Mouse (Mus musculus) lung, postnatal 4 days (tissue): ENCODE measurements at regions not wholly inside any gene's neighbourhood (a gene's known extent, or its start where the extent isn't known, plus 50 kb on each side); places are given as distances from the start of the nearest gene placed in this dataset.

Experiments used
- DNase-seq, 2 experiments: peaks; one replicate each; pipeline ENCODE4 v3.0.0; 2021

DNA sequence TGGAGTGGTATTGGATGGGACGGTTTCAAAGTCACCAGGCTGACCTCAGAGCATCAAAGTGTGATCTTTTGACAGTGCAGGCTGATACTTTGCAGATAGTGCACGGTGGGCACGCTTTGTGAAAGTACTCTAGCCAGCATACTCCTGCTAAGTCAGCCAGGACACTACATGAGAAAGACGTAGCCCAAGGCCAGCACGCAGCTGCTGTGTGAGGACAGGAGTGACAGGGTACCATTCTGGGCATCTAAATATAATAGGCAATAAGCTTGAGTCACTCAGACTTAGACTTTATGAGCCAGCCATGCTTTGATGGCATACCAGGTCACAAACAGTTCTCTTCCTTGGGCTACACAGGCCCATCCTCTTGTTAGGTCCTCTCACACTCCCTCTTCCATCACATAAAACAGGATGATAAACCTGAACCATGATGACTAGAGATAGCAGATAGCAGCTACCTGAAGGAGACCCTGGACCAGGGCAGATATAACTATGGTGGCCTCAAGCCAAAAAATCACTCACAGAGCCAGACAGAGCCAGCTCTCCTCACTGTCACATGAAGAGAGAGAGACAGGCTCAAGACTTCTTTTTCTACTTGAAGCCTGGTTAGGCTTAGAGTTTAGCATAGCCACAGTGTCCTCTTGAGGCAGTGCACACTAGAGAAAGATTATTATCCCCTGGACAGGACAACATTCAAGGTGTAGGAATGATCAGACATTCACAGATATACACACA lies 156.7 kb upstream of the Rreb1 start:
- no peak for DNase-seq

DNA sequence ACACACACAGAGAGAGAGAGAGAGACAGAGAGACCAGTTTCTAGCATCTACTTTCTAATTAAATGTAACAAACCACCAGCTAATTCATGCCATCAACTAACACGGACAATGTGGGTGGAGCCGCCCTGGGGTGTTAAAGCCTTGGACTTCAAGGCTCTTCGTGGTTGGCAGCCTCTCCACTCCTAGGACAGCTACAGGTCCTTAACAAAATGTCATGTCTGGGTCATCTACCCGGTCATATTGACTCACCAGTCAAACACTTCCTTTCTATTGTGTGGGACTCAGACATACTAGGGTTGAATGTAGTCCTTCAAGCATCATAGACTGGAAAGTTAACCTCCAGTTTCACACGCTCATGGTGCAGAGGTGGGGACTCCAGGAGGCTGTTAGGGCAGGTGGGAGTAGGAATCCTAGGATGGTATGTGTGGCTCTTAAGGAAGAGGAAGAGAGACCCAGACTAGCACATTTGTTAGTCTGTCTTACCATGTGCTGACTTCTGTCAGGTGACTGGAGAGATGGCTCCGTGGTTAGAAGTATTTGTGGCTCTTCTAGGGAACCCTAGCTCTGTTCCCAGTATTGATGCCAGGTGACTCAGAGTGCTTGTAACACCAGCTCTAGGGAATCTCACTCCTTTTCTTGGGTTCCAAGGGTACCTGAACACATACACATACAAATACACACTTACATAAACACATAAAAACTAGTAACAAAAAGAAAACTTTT lies 155.7 kb upstream of the Rreb1 start:
- no peak for DNase-seq

DNA sequence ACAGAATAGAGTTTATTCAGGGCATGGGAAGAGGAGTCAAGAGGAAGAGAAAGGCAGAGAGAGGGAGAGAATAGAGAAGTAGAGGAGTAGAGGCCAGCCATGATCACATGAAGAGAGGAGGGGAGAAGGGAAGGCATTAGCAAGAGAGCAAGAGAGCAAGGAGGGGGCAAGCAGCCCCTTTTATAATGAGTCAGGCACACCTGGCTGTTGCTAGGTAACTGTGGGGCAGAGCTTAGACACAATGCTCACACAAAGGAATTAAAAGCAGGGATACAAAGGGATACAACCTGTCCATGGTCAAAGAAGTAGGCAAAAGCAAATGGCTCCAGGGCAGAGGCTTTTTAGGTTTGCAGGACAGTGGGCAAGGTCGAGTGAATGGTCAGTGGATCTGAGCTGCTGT lies 153.5 kb upstream of the Rreb1 start:
- DNase-seq: no peak

DNA sequence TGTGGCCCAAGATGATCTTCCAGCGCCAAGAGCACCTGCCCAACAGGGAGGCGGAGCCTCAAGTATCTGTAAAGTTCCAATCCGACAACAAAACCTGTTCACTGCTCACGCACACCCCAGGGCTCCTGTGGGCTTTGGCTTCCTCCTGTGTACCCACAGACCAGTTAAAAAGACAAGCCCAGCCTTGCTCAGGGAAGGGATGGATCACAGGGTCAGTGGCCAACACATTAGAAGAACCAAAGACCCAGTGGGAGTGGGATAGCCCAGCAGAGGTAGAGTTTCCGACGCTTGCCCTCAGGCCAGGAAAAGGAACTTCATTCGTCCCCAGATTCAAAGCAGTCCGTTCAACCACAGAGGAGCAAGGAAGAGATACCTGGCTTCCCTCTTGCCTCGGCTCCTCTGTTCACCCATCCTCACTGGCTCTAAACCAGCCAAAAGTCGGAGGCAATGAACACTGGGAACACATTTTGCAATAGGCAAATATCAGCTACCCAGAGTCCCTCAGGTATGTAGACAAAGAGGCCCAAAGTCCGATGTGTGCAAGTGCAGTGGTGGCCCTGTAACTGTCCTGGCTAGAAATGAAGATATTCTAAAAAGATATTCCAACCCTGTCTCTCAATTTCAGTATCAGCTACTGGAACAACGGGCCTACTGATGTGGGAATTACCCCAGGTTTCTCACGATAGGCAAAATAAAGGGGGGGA lies 152.5 kb upstream of the Rreb1 start:
- no peak for DNase-seq

DNA sequence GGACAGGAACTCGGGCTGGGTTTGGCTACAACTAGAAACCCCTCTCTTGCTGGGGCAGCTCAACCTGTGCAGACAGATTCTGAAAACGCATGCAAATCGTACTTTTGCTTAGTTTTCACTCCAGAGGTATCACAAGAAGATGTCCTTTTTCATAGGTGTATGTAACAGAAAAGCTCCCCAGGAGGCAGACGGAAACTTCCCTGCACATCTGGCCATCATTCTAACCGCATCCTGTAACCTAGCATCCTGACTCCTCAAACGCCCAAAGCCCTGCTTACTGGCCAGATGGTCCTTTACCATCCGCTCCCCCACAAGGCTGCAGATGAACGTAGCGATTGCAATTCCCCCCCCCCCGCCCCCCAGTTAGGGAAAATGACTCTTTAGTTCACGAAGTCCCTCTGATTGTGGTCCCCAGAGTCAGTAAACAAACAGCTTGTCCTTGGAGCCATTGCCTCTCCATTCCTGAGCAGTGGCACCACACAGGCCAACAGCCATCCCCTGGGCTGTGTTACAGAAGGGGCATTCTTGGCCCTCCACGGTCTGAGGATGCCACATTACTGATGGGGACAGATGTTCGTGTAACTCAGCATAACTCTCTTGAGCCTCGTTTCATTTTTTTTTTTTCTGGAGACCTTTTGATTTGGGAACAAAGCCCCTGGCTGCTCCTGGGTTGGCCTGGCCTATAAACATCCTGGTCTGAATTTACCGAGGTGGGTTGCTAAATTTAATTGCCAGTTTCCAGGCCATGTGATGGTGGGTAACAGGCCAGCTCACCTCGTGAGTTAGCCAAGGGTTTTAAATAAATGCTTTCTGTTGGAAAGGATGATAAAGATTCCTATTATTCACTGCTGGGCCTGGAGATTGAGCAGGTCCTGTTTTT lies 149.6 kb upstream of the Rreb1 start:
- no peak for DNase-seq

DNA sequence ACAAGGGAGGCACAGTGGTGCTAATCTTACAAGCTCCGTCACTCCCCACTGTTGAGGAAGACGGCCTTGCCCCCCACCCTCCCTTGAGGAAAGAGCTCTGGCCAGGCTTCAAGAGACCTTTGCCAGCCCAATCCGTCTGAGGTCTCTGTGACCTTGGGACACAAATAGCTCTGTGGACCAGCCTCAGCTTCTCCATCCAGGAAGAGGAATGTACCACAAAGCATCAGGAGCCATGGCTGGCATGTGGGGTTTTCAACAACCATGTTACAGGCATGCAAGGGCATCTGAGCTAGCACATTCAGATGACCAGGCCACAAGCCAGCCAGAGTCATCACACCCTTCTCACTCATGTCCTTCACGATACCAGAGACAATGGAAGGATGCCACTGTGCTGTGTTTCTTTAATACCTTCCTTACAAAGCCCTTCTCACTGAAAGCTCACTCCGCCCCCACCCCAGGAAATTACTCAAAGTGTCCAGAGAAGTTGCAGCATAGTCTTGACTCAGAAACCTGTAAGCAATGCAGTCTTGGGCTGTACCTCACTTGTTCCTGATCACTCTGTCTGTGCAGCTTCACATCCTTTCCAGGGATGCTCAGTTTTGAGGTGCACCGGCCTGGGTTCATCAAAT lies 148.8 kb upstream of the Rreb1 start:
- no peak for DNase-seq

DNA sequence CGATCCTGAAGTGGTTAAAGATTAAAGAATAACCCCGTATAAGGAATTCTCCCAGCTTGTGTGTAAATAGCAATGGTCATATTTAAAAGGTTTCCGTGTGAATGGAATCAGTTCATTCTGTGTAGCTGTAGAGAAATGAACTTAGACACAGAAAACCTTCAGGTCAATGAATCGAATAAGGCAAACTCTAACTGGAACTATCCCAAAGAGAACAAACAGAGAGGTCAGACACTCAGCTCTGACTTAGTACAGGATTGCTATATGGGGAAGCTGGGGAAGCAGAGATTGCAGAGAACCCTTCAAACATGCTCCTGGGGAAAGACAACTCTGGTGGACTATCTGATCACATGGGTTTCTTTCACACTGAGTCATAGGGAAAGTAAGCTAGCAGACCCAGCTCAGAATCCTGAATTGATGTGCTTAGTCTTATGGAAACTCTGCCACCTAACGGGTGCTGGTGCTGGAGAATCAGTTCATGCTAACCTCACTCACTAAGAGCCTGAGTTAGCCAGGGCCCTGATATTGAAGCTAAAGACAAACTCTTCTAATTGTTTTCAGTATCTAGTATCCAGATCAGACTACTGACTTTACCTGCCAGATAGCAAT lies 145.3 kb upstream of the Rreb1 start:
- no peak for DNase-seq

DNA sequence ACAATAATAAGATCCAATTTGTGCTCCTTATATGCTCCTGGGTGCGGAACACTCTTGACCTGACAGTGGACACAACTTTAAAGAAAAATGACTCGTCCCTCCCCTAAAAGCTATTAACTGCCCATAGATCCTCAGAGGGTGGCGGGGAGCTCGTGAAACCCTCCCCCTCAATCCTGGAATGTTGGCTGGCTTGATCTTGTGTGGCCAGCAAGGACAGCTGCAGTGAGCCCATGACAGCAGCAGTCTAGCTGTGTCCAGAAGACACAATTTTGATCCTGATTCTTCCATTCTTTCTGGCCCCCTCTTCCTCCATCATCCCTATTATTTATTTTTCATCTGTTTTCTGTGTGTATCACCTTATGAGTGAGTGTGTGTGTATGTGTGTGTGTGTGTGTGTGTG lies 141.8 kb upstream of the Rreb1 start:
- no peak for DNase-seq

DNA sequence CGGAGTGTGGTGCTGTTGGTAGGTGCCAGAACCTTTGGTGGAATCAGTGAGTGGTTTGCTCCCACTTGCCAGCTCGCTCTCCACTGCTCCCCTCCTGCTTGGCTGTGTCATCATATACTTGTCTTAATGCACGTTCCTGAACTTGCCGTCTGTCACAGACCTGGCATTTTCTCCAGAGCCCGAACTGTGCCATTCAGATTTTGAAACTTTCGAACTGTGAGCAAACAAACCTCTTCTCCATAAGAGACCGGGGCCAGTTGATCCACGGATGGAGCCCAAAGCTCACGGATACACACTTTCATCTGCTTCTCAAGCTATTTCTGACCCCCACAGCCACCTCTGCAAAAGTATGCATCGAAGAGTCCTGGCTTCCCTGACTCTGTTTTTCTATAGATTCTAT lies 141.0 kb upstream of the Rreb1 start:
- no peak for DNase-seq

DNA sequence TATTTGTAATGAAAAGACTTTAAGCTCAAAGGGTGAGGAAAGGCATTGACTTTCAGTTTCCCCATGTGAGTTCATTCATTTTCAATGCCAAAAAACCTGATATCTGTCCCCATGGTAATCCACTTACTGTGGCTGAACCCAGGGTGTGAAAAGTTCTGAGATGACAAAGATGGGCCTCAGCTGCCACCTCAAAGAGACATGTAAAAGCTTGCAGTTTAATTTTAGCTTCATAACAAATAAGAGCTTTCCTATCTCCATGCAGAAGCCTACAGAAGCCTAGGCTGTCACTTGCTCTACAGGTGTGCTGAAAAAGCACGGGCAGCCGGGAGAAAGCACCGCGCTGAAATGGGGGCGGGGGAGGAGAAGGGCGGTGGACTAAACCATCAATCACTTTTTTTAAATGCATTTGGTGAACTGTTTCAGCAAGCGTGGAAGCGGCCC lies 140.1 kb upstream of the Rreb1 start:
- DNase-seq: no peak

DNA sequence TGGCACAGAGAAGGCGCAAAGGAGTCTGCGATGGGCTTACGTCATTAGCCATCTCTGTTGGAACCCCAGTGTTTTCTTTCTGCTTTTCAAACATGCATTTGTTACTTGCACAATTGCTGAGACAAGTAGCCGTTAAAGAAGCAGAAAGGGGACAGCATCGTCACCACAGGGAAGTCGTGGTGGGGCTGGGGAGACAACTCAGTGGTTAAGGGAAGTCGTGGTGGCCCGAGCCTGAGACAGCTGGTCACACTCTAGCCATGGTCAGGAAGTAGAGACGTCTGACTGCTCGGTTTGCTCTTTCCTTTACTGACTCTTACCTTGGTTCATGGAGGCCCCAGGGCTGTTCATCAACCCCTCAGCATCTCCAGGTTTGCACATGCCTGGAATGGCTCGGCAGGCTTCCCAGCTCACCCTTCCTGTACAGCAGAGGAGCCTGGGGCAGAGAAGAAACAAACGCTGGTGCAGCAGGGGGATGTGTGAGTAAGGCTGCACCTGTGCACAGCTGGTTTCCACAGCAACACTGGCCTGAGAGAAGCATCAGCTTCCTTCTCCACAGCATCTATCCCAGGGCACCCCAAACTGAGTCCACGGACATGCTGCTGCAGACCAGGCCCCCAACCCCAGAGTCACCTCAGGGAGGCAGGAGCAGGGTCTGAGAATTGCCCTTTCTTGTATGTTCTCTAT lies 135.6 kb upstream of the Rreb1 start:
- peak; percentile 55 to 59 for DNase-seq

DNA sequence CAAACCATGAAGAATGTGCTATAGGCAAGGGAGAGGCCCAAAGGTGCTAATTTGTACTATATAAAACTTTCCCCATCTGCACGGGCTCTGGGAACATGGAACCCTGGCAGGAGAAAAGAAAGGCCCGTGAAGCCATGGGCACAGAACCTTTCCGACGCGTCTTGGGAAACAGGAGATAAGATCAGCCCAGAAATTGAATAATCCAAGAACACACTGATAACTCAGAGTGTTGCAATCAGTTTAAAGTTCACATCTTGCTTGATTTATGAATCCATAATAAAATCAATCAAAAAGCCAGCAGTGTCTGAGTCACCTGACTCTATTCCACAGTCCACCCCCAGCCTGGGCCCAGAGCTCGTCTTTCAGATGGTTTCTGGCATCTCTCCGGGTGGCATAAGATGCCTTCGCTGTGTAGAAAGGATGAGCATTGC lies 133.4 kb upstream of the Rreb1 start:
- no peak for DNase-seq

DNA sequence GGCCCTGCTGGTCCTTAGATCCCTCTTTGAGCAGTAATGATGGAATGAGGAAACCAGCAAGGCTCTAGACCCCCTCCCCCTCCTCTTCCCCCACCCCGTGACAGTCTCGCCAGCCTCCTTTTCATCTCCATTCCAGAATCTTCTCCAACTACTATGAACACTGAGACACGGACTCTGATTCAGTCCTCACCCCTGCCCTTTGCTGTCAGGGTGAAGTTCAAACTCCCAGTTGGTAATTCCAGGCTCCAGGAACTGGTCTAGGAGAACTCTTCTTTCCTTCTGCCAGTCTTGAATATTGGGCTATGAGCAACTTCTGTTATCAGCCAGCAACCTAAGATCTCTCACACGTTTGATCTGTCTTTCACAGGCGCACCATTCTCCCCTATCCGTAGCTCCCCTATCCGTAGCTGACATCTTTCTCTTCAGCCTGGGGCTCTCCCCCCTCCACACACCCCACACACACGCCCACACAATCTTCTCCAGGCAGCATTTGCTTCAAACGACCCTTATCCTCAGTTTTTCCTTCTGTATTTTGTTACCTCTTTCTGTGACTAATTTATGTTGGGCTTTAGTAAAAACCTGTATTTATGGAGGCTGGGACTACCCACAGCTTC lies 128.6 kb upstream of the Rreb1 start:
- no peak for DNase-seq

DNA sequence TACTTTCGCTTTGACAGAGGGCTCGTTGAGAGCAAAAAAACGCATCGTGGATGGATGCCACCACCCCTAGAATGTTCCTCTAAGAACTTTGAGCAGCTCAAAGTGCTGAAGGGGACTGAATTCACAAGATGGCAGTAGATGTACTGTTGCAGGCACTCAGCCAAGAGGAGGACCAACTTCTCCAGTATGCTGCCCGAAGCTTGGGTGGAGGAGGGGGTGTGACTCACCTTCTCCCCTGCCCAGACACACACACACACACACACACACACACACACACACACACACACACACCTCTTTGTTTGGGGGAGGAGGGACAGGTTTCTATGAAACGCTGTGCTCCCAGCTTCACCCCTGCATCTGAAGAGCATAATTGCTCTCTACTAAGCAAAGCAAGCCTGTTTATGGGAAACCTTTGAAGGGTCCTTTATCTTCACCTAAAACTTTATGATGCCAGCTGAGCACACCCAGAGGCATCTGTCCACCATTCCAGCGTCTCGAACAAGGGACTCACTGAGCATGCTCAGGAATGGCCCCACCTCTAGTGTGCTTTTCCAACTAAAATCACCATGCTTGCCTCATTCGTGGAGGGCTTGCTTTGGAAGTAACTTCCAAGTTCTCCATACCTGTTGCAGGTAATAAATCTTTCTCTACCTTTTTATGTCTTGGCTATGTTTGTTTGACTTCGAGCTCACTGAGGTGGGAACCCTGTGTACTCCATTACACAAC lies 126.8 kb upstream of the Rreb1 start:
- no peak for DNase-seq

DNA sequence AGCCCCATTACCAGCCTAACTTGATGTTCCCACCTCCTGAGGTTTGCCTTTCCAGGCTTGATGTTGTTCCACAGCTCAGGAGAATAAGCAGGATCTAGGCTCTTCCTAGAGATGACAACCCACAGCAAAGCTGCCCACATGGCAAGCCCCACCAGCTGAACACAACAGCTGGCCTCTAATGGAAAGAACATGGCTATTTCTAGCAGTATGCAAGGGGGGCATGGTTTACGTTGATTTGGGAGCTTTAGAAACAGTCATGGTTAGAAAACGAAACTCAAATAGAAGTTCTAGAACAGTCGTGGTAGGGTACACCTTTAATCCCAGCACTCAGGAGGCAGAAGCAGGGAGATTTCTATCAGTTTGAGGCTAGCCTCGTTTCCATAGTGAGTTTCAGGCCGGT lies 123.5 kb upstream of the Rreb1 start:
- DNase-seq: no peak

DNA sequence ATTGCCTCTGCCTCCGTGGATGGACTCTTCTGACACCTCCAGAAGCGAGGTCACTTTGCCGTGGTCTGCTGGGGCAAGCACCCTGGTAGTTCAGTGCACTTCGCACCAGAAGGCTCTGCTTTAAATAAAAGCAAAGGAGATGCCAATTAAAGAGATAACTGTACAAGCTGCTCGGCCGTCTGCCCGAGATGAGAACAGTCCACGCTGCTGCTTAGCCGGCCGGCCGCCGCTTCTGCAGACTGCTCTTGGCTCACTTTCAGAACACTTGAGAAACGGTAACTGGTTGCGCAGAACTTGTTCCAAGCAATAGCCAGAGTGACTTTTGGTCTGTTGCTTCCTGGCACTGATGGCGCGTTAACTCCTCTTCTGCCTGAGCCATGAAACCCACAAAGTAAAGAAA lies 121.0 kb upstream of the Rreb1 start:
- peak; percentile 79 to 89 for DNase-seq

DNA sequence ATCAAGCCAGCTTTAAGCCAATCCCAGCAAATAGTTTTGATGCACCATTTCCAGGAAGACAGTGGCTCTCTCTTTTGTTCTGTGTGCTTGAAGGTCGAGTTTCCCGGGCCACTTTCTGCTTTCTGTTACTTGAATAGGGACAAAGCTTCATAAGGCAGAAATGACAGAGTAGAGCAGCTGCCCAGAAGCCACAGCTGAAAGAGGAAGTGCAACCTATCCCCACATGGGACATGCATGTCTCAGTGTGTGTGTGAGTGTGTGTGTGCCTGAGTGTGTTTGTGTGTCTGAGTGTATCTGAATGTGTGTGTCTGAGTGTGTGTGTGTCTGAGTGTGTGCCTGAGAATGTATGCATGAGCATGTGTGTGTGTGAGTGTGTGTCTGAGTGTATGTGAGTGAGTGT lies 120.2 kb upstream of the Rreb1 start:
- peak in 1 of 2 experiments; percentile 36 for DNase-seq

DNA sequence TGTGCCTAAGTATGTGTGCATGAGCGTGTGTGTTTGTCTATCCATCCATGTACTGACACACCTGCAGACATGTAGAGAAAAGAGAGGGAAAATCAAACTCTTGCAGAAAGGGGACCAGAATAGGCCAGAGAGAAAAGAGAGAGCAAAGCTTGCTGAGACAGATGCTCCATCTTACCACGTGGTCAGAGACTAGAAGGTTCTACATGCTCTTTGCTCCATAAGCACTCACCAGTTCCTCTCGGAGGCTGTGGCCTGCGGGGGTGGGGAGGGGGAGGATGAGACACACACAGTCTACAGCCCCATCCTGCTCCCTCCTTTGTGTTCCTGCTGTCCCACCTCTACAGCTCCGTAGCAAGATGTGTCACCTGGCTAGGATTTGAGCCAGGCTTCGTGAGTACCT lies 119.7 kb upstream of the Rreb1 start:
- no peak for DNase-seq

DNA sequence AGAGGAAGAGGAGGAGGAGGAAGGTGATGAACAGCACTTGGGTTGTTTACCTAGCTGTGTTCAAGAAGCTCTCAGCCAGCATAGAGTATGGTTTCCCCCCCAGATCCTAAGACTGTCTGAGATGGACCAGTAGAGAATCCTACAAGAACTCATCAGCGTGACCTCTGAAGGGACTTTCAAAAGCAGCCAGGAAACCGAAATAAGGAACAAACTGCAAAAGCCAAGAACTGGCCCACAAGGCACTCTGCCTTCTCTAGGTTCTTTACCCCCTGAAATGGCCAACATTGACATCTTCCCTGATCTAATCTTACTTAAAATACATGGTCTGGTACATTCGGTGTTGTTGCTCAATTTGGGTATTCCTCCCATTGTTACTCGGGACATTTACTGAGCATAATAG lies 118.1 kb upstream of the Rreb1 start:
- no peak for DNase-seq

DNA sequence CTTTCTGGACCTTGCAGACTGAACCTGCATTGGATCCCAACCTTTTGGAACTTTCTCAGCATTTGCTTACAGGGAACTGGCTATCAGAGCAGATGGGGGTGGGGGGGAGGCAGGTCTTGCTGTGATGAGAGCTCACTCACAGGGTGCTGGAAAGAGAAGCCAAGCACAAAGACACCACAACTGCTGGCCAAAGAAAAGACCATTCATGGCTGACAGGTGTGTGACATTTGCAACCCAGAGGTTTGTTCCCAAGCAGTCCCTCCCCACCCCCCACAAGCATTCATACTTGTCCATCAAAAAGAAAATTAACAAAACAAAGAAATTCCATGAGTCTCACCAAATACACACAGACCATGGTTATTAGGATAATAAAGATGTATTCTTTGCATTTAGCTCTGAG lies 117.5 kb upstream of the Rreb1 start:
- no peak for DNase-seq
